Mouse (Mus musculus): ENCODE measurements around the gene Sim1.

The Sim1 gene

GRCm38 (mm10) chr10:50901601-50902475, 7.3 kb downstream of the Sim1 start:
- no peak for DNase-seq (ENCODE audit: low spot score)

GRCm38 (mm10) chr10:50902741-50903715, 8.5 kb downstream of the Sim1 start:
- no peak for DNase-seq (ENCODE audit: low spot score)

GRCm38 (mm10) chr10:50903846-50904763, 9.6 kb downstream of the Sim1 start:
- DNase-seq (ENCODE audit: low spot score), result no peak

GRCm38 (mm10) chr10:50904764-50905701, 10.5 kb downstream of the Sim1 start:
- no peak for DNase-seq (ENCODE audit: low spot score)

- no peak for DNase-seq (ENCODE audit: low spot score)
Measured at GRCm38 (mm10) chr10:50910400-50910799, 15.8 kb downstream of the Sim1 start.

GRCm38 (mm10) chr10:50910861-50911410, 16.4 kb downstream of the Sim1 start:
- no peak for DNase-seq (ENCODE audit: low spot score)

GRCm38 (mm10) chr10:50915607-50916006, 21.1 kb downstream of the Sim1 start:
- DNase-seq (ENCODE audit: low spot score), result no peak

GRCm38 (mm10) chr10:50929281-50929680, 34.7 kb downstream of the Sim1 start:
- no peak for DNase-seq (ENCODE audit: low spot score)

- no peak for DNase-seq (ENCODE audit: low spot score)
Measured at GRCm38 (mm10) chr10:50935673-50936072, 41.1 kb downstream of the Sim1 start.

- DNase-seq (ENCODE audit: low spot score), result no peak
Measured at GRCm38 (mm10) chr10:50973625-50974024, 79.1 kb downstream of the Sim1 start.

GRCm38 (mm10) chr10:50981849-50982248, 87.3 kb downstream of the Sim1 start:
- DNase-seq (ENCODE audit: low spot score), result no peak

- DNase-seq (ENCODE audit: low spot score), result no peak
Measured at GRCm38 (mm10) chr10:50983620-50984019, 89.1 kb downstream of the Sim1 start.

GRCm38 (mm10) chr10:51007798-51008197, 113.2 kb downstream of the Sim1 start:
- no peak for DNase-seq (ENCODE audit: low spot score)

GRCm38 (mm10) chr10:51011391-51012150, 117.0 kb downstream of the Sim1 start:
- DNase-seq (ENCODE audit: low spot score), result no peak

GRCm38 (mm10) chr10:51014901-51015300, 120.3 kb downstream of the Sim1 start:
- DNase-seq (ENCODE audit: low spot score), result no peak

GRCm38 (mm10) chr10:51015362-51015761, 120.8 kb downstream of the Sim1 start:
- no peak for DNase-seq (ENCODE audit: low spot score)

GRCm38 (mm10) chr10:51023308-51024279, 129.0 kb downstream of the Sim1 start:
- no peak for DNase-seq (ENCODE audit: low spot score)

All from left cerebral cortex, adult 11 months (tissue).